Mouse (Mus musculus) adipocyte (in vitro differentiated cells): ENCODE measurements at regions not wholly inside any gene's neighbourhood (a gene's known extent, or its start where the extent isn't known, plus 50 kb on each side); places are given as distances from the start of the nearest gene placed in this dataset.

Source experiments
- DNase-seq: peaks from one replicate; pipeline ENCODE4 v3.0.0-alpha.2; 2016; ENCODE audit warnings: low spot score

- no peak for DNase-seq
These were observed 796.2 kb upstream of the Sel1l start for GRCm38 (mm10) chr12:92645006-92645624.

GRCm38 (mm10) chr12:92619120-92619519 is 770.2 kb upstream of the Sel1l start:
- DNase-seq, result no peak

GRCm38 (mm10) chr12:92618519-92618918 is 769.6 kb upstream of the Sel1l start:
- DNase-seq, result no peak

- DNase-seq, result no peak
These were observed 752.7 kb upstream of the Sel1l start for GRCm38 (mm10) chr12:92601673-92602072.

GRCm38 (mm10) chr12:92589725-92590124 is 740.8 kb upstream of the Sel1l start:
- DNase-seq, result no peak

GRCm38 (mm10) chr12:92589305-92589704 is 740.3 kb upstream of the Sel1l start:
- no peak for DNase-seq

GRCm38 (mm10) chr12:92578596-92578995 is 729.6 kb upstream of the Sel1l start:
- no peak for DNase-seq
